Mouse (Mus musculus): ENCODE data around the gene Ankar. TPM values are rescaled to one million over a fixed set of nuclear protein-coding genes. Genes with fewer than 3 reads are reported as not detected.

The Ankar gene
- polyA plus RNA-seq, 1 experiment from 2014 or later, result not detected

Other genes with a start within 250 kb of the Ankar start
- not detected in 3 replicates for gene March4, start 163.6 kb downstream of the Ankar start, polyA plus RNA-seq (2018)
- gene Smarcal1, start 117.3 kb downstream of the Ankar start, polyA plus RNA-seq (2018), result 12.9 to 15.6 TPM (median 15.6 TPM) in 3 replicates
- gene Rpl37a, start 10.7 kb upstream of the Ankar start, polyA plus RNA-seq (2018), result 330 to 1,387 TPM (median 1,158 TPM) in 3 replicates
- gene Igfbp2, start 123.9 kb upstream of the Ankar start, polyA plus RNA-seq (2018), result not detected in 3 replicates
- 0.03 TPM in 1 of 3 replicates, not detected in the others for gene Igfbp5, start 174.3 kb upstream of the Ankar start, polyA plus RNA-seq (2018)

Data from macrophage (primary cell).